Mouse (Mus musculus) embryonic facial prominence, embryonic 15.5 days (tissue): ENCODE results near the gene Fxyd5. TPM values are rescaled to one million over a fixed set of nuclear protein-coding genes. Genes with fewer than 3 reads are reported as not detected.

Experiments used
- microRNA-seq: library from miRNA; unstranded; fragments of <30 nt; microRNA quantifications from one replicate; pipeline ENCODE4, GENCODE M21; 2016; ENCODE audit warnings: borderline number of aligned reads
- polyA plus RNA-seq: library from polyadenylated mRNA; unstranded; fragments of >200 nt; fragmentation: Nextera tagmentation; extraction: Ambion mirVana; gene quantifications from 2 replicates; pipeline ENCODE4 v1.2.1, GENCODE M21; 2015

Gene Fxyd5
- polyA plus RNA-seq, 1 experiment from 2014 or later = 46.2 TPM

Small RNAs within 50 kb of the gene (microRNA-seq; reads per million reads assigned to microRNA genes)
- not detected for gene Mir7050

Other genes with a start within 250 kb of the Fxyd5 start
- 0.14 TPM in 1 of 2 replicates, not detected in the other for gene Ffar2, start 218.7 kb downstream of the Fxyd5 start, polyA plus RNA-seq
- gene Ffar3, start 186.3 kb downstream of the Fxyd5 start, polyA plus RNA-seq = not detected in 2 replicates
- not detected in 2 replicates for gene Ffar1, start 180.9 kb downstream of the Fxyd5 start, polyA plus RNA-seq
- gene Cd22, start 162.1 kb downstream of the Fxyd5 start, polyA plus RNA-seq = 0.11 and 0.20 TPM in 2 replicates
- gene Mag, start 127.6 kb downstream of the Fxyd5 start, polyA plus RNA-seq = 1.00 and 1.4 TPM in 2 replicates
- 0.93 TPM in 1 of 2 replicates, not detected in the other for gene Hamp2, start 117.8 kb downstream of the Fxyd5 start, polyA plus RNA-seq
- not detected in 2 replicates for gene Hamp, start 98.4 kb downstream of the Fxyd5 start, polyA plus RNA-seq
- 23.3 and 25.0 TPM in 2 replicates for gene Usf2, start 85.7 kb downstream of the Fxyd5 start, polyA plus RNA-seq
- gene Lsr, start 69.0 kb downstream of the Fxyd5 start, polyA plus RNA-seq = 40.8 and 47.2 TPM in 2 replicates
- 3.3 and 4.8 TPM in 2 replicates for gene Fam187b, start 68.7 kb downstream of the Fxyd5 start, polyA plus RNA-seq
- 10.6 and 12.3 TPM in 2 replicates for gene Fxyd7, start 9.0 kb upstream of the Fxyd5 start, polyA plus RNA-seq
- 115 and 119 TPM in 2 replicates for gene Fxyd1, start 14.7 kb upstream of the Fxyd5 start, polyA plus RNA-seq
- gene Lgi4, start 16.9 kb upstream of the Fxyd5 start, polyA plus RNA-seq = 1.7 and 2.1 TPM in 2 replicates
- 108 and 127 TPM in 2 replicates for gene Fxyd3, start 34.2 kb upstream of the Fxyd5 start, polyA plus RNA-seq
- gene Hpn, start 72.8 kb upstream of the Fxyd5 start, polyA plus RNA-seq = 5.4 and 5.7 TPM in 2 replicates
- gene Scn1b, start 84.5 kb upstream of the Fxyd5 start, polyA plus RNA-seq = 7.1 and 7.8 TPM in 2 replicates
- 72.5 and 75.2 TPM in 2 replicates for gene Gramd1a, start 113.4 kb upstream of the Fxyd5 start, polyA plus RNA-seq
- gene Scgb2b2, start 248.0 kb upstream of the Fxyd5 start, polyA plus RNA-seq = not detected in 2 replicates
- not detected in 2 replicates for gene Scgb1b2, start 249.3 kb upstream of the Fxyd5 start, polyA plus RNA-seq